Mouse (Mus musculus): ENCODE data around the gene Disc1. TPM values are rescaled to one million over a fixed set of nuclear protein-coding genes. Genes with fewer than 3 reads are reported as not detected.

The Disc1 gene
- polyA plus RNA-seq, 1 experiment, result 0.12 TPM

GRCm38 (mm10) chr8:125225266-125225665, 171.3 kb downstream of the Disc1 start:
- Histone ChIP-seq H3K36me3 (ENCODE audit: control insufficient read depth, insufficient read depth) (no peaks in the 10 kb centered on the region), H3ac (ENCODE audit: control insufficient read depth, insufficient read length, low read depth) (no peak overlapping the region), H3K79me3 (ENCODE audit: low read depth) (no peaks in the 10 kb centered on the region), H3K79me2 (ENCODE audit: control insufficient read depth, insufficient read depth) (no peaks in the 10 kb centered on the region), H3K27me3 (ENCODE audit: control insufficient read depth, insufficient read depth, insufficient read length) (no peaks in the 10 kb centered on the region), H3K4me3 (ENCODE audit: insufficient read depth, poor library complexity, severe bottlenecking) (no peak overlapping the region)
- TF ChIP-seq USF1 (IDR thresholded peaks at IDR 0.05; ENCODE audit: low read depth) (no peak), CEBPB (IDR thresholded peaks at IDR 0.05; ENCODE audit: low read depth) (no peak), MAX (IDR thresholded peaks at IDR 0.05) (no peak), MYOD1 (IDR thresholded peaks at IDR 0.05; ENCODE audit: control insufficient read depth, insufficient read length, low read depth) (no peak), CTCF (IDR thresholded peaks at IDR 0.05; ENCODE audit: control insufficient read depth, insufficient read depth, insufficient read length) (no peak), FOSL1 (IDR thresholded peaks at IDR 0.05; ENCODE audit: insufficient read depth, low read length, poor library complexity, severe bottlenecking) (no peak), MYOG (IDR thresholded peaks at IDR 0.05; ENCODE audit: control insufficient read depth, extremely low read depth, insufficient read length) (no peak)

DNA sequence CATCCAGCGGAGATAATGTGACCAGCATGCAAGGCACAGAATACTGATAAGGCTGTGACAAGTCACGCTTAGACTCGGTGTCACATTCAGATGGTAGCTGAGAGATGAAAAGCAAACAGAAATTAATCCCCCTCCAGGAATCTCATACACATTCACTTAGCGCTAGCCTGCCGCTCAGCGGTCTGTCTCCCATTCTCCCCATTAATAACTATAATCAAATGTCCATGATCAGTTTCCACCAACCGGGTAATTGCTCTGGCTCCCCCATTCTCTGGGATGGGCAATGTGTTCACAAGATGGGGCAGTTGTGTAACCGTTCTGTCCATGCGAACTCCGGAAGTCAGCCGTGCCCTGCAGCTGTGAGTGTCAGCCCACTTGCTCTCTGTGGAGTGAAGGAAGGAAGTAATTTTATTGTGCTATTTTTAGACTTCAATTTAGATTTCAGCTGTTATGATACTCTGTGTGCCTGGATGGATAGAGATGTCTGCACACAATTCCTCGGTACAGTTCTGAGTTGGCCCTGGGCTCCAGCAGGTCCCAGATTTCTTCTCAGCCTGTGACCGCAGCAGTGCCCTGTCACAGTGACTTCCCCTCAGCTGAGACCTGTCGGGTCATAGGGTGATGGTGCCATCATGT, 173.1 kb downstream of the Disc1 start:
- Histone ChIP-seq H3K27me3 (ENCODE audit: control insufficient read depth, insufficient read depth, insufficient read length) (no peaks in the 10 kb centered on the region), H3K36me3 (ENCODE audit: control insufficient read depth, insufficient read depth) (no peaks in the 10 kb centered on the region), H3K79me2 (ENCODE audit: control insufficient read depth, insufficient read depth) (no peaks in the 10 kb centered on the region), H3K4me3 (ENCODE audit: insufficient read depth, poor library complexity, severe bottlenecking) (no peak overlapping the region), H3ac (ENCODE audit: control insufficient read depth, insufficient read length, low read depth) (no peak overlapping the region), H3K79me3 (ENCODE audit: low read depth) (no peaks in the 10 kb centered on the region)
- no peak for TF ChIP-seq CEBPB (IDR thresholded peaks at IDR 0.05; ENCODE audit: low read depth)
- no peak for TF ChIP-seq MAX (IDR thresholded peaks at IDR 0.05)
- no peak for TF ChIP-seq FOSL1 (IDR thresholded peaks at IDR 0.05; ENCODE audit: insufficient read depth, low read length, poor library complexity, severe bottlenecking)
- no peak for TF ChIP-seq MYOD1 (IDR thresholded peaks at IDR 0.05; ENCODE audit: control insufficient read depth, insufficient read length, low read depth)
- no peak for TF ChIP-seq USF1 (IDR thresholded peaks at IDR 0.05; ENCODE audit: low read depth)

DNA sequence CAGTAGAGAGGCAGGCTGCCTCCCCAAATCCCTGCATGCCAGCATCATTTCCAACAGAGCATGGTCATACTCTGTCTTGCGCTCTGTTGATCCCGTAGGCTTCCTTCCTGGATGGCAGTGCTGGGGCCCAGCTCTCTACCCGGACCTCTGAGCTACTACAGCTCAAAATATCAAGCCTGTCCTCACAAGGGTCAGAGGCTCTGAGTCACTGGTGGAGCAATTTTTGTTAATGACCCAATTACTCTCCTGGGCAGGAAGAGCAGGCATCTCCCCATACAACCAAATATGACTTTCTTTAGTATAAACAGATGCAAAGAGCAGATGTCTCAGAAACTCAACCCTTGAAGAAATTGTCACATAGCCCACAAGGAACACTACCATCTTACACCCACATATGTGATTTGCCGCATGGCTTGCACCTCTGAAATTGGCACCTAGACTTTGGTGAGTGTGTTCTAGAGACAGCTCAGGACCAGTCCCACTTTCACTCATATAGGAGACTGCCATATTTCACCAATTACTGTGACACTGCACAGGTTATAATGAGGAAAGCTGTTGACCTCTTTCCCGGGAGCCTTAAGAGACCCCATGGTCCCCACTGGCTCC, 176.6 kb downstream of the Disc1 start:
- Histone ChIP-seq H3K27me3 (ENCODE audit: control insufficient read depth, insufficient read depth, insufficient read length) (no peaks in the 10 kb centered on the region), H3K79me2 (ENCODE audit: control insufficient read depth, insufficient read depth) (no peaks in the 10 kb centered on the region), H3K4me3 (ENCODE audit: insufficient read depth, poor library complexity, severe bottlenecking) (no peak overlapping the region), H3K79me3 (ENCODE audit: low read depth) (no peaks in the 10 kb centered on the region), H3ac (ENCODE audit: control insufficient read depth, insufficient read length, low read depth) (no peak overlapping the region), H3K36me3 (ENCODE audit: control insufficient read depth, insufficient read depth) (no peaks in the 10 kb centered on the region)
- TF ChIP-seq MYOD1 (IDR thresholded peaks at IDR 0.05; ENCODE audit: control insufficient read depth, insufficient read length, low read depth) (no peak), CTCF (IDR thresholded peaks at IDR 0.05; ENCODE audit: control insufficient read depth, insufficient read depth, insufficient read length) (no peak), CEBPB (IDR thresholded peaks at IDR 0.05; ENCODE audit: low read depth) (no peak), MYOG (IDR thresholded peaks at IDR 0.05; ENCODE audit: control insufficient read depth, extremely low read depth, insufficient read length) (no peak), USF1 (IDR thresholded peaks at IDR 0.05; ENCODE audit: low read depth) (no peak), MAX (IDR thresholded peaks at IDR 0.05) (no peak), FOSL1 (IDR thresholded peaks at IDR 0.05; ENCODE audit: insufficient read depth, low read length, poor library complexity, severe bottlenecking) (no peak)

DNA sequence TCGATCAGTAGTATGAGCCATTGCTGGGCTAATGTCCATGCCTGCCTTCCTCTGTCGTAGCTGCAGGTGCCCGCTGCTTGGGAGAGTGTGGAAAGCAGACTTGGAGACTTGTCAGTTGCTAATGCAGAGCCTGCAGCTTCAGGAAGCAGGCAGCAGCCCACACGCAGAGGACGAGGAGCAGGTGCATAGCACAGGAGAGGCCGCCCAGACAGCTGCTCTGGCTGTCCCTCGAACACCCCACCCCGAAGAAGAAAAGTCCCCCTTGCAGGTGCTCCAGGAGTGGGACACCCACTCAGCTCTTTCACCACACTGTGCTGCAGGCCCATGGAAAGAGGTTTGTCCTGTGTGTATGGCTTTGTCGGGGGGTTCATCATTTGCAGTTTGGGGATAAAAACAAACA, 178.7 kb downstream of the Disc1 start:
- Histone ChIP-seq H3K4me3 (ENCODE audit: insufficient read depth, poor library complexity, severe bottlenecking) (no peak overlapping the region), H3K27me3 (ENCODE audit: control insufficient read depth, insufficient read depth, insufficient read length) (no peaks in the 10 kb centered on the region), H3ac (ENCODE audit: control insufficient read depth, insufficient read length, low read depth) (no peak overlapping the region), H3K79me2 (ENCODE audit: control insufficient read depth, insufficient read depth) (no peaks in the 10 kb centered on the region), H3K79me3 (ENCODE audit: low read depth) (no peaks in the 10 kb centered on the region), H3K36me3 (ENCODE audit: control insufficient read depth, insufficient read depth) (no peaks in the 10 kb centered on the region)
- TF ChIP-seq MYOD1 (IDR thresholded peaks at IDR 0.05; ENCODE audit: control insufficient read depth, insufficient read length, low read depth) (no peak), FOSL1 (IDR thresholded peaks at IDR 0.05; ENCODE audit: insufficient read depth, low read length, poor library complexity, severe bottlenecking) (no peak), MYOG (IDR thresholded peaks at IDR 0.05; ENCODE audit: control insufficient read depth, extremely low read depth, insufficient read length) (no peak), CTCF (IDR thresholded peaks at IDR 0.05; ENCODE audit: control insufficient read depth, insufficient read depth, insufficient read length) (no peak), USF1 (IDR thresholded peaks at IDR 0.05; ENCODE audit: low read depth) (no peak), MAX (IDR thresholded peaks at IDR 0.05) (no peak), CEBPB (IDR thresholded peaks at IDR 0.05; ENCODE audit: low read depth) (no peak)

DNA sequence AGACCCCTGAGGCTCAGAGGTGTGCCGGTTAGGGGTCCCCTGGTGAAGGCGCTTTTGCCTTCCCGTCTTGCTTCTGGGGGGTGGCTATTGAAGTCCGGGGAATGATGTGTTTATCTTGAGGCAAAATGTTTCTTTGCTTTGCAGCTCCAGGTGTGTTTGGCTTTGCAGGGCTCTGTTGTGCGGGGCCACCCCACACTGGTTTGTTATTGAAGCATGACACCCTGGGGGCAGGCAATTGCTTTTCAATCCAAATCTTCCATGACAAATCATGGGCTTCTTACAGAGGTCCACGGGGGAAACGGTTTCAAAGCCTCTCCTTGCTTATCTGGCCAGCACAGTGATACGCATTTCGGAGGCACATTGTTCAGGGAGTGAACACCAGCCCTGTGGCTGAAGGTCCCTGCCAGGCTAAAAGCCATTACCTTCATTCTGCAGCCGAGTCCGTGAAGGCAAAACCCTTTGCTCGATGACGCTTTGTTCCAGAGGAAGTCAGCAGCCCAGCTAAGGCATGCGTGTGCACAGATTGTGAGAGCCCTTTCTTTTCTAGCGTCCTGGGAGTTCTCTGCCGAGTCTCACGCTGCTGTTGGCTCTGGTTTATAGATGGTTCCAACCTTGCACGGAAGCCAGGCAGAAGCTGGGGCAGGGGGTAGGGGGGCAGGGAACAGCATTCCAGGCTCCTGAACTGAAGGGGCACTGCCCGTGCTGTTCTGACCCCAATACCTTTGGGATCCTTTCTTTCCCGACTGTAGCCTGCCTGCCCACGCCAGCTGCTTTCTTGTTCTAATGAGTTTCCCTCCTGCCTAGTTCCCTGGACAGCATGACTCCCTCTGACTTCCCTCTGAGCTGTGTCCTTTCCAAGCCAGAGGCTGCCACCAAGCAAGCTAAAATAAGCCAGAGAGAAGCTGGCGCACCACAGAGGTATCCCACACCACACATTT, 182.2 kb downstream of the Disc1 start:
- Histone ChIP-seq H3K27me3 (ENCODE audit: control insufficient read depth, insufficient read depth, insufficient read length) (no peaks in the 10 kb centered on the region), H3ac (ENCODE audit: control insufficient read depth, insufficient read length, low read depth) (no peak overlapping the region), H3K4me3 (ENCODE audit: insufficient read depth, poor library complexity, severe bottlenecking) (no peak overlapping the region), H3K36me3 (ENCODE audit: control insufficient read depth, insufficient read depth) (no peaks in the 10 kb centered on the region), H3K79me2 (ENCODE audit: control insufficient read depth, insufficient read depth) (no peaks in the 10 kb centered on the region), H3K79me3 (ENCODE audit: low read depth) (no peaks in the 10 kb centered on the region)
- no peak for TF ChIP-seq CEBPB (IDR thresholded peaks at IDR 0.05; ENCODE audit: low read depth)
- TF ChIP-seq CTCF (IDR thresholded peaks at IDR 0.05; ENCODE audit: control insufficient read depth, insufficient read depth, insufficient read length), result no peak
